Mouse (Mus musculus) lung, postnatal 0 days (tissue): Measurements from ENCODE around the gene Gm26992.

Experiments
- CTCF ChIP-seq: IDR thresholded peaks from 2 replicates; pipeline ENCODE4 v1.5.1; 2016; ENCODE audit warnings: antibody characterized with exemption, mild to moderate bottlenecking
- EP300 ChIP-seq: IDR thresholded peaks from 2 replicates; pipeline ENCODE4 v1.6.1; 2016; ENCODE audit warnings: antibody characterized with exemption, mild to moderate bottlenecking, control low read depth

- TF ChIP-seq CTCF (no peak), EP300 (no peak)
Observed at GRCm38 (mm10) chrX:103493351-103494173, 71.8 kb downstream of the Gm26992 start.
